Mouse (Mus musculus) G1E-ER4 (cell line): ENCODE results near the gene Sdk2. TPM values are rescaled to one million over a fixed set of nuclear protein-coding genes. Genes with fewer than 3 reads are reported as not detected.

Source experiments
- GATA1 ChIP-seq: IDR thresholded peaks from one replicate; pipeline ENCODE4 v1.8.0; 2012; ENCODE audit warnings: low read length, inconsistent platforms
- polyA plus RNA-seq: library from polyadenylated mRNA; stranded (reverse); fragments of >175 nt; gene quantifications from 2 replicates; pipeline ENCODE4 v1.2.3, GENCODE M21; 2012

Gene Sdk2
- polyA plus RNA-seq, 1 experiment = 0.01 TPM

DNA sequence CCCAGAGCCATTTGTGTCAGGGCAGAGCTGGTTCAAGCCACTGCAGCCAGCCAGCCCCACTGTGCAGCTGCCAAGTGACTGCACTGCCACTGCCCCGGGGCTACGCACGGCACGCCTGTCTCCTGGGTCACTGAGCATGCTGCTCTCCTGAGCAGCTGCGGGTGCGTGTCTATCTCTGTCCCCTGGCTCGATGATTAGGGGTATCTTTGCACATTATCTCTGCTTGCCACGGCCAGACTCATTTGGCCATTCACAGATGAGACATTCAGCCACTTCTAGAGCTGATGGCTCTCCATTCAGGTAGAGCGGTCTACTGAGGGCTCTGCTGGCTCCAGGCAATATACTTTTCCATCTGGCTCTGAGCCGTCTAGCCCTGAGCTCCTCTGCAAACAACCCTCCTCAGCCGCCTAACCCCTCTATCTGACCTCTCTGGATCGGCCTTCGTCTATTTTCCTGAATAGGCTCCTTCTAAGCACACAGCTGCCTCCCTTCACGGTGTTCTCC lies 49.9 kb downstream of the Sdk2 start:
- no peak for TF ChIP-seq GATA1

DNA sequence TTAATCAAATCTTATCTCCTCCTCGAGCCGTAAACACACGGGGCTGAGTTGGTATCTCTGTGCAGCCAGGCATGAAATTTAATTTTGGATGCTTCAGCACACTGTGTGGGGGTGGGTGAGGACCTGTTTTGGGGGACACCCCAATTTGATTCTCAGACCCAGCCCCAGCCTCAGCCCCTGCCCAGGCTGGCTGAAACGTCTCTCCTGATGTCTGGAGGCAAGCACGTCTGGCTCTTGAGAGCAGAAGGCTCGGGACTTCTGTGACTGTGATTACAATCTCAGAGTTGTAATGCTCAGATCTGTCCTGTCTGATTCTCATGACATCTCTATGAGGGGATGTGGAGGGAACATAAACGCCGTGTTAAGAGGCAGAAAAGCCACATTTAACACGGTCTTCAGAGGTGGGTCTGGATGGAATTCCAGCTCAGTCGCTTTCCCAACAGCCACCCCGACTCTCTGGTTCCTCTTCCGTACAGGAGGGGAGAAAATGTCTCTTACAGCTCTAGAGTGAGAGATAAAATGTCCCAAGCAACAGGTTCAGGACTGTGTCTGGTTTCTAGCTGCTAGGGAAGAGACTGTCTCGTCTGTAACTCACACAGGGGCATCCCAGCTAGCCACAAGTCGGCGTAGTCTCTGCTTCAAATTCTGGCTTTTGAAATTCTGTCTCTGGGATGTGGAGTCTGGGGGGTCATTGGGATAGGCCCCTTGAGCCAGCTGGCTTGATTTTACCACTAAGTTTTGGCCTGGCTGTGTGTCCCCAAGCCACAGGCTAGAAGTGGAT lies 50.5 kb downstream of the Sdk2 start:
- TF ChIP-seq GATA1 = no peak

DNA sequence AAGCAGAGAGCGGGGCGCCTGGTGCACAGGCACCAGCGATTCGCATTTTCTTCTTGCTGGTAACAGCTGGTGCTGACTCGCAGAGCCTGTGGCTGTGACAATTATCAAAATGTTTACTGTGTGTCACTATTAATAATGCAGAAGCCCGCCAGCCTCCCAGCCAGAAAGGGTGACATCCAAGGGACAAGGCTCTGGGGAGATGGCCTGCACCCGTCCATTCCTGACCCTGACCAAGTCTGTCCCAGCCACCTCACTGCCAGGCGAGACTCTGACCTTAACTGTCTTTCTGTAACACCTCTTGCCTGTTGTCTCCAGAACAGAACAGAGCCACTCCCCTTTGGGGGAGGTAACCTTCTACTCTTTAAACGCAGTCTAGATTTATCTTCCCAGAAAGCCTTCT lies 55.3 kb downstream of the Sdk2 start:
- TF ChIP-seq GATA1 = no peak

DNA sequence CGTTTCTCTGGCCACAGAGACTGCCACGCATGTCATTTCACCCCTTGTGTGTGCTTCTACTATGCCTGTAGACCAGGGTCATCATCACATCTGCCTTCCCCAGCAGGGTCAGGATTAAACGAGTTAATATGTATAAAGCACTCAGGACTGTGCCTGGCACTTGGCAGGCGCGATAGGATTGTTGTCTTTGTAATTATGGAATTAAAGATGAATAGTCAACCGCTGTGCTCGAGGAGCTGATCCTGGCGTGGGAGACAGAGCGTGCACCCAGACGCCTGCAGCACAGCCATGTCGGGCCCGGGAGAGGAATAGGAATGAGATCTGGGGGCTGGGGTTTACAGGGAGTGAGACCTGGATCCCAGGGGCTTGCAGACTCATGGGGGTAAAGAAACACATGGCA lies 61.0 kb downstream of the Sdk2 start:
- no peak for TF ChIP-seq GATA1

DNA sequence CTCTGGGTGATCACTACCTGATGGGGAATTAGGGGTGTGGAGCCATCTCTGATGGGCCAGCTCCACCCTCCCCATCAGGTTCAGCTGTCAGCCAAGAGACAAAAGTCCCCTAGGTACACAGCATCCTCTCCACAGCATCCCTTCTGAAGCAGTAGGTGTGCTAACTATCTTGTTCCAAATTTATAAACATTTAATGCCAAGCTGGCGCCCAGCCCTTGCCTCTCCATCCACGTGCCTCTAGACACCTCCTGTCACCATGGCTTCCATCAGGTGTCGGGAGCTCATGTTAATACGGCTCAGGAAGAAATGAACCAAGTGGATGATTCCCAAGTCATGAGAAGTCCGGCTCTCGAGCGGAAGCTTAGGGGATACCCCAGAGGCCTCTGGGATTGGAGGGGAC lies 62.2 kb downstream of the Sdk2 start:
- TF ChIP-seq GATA1 = no peak

DNA sequence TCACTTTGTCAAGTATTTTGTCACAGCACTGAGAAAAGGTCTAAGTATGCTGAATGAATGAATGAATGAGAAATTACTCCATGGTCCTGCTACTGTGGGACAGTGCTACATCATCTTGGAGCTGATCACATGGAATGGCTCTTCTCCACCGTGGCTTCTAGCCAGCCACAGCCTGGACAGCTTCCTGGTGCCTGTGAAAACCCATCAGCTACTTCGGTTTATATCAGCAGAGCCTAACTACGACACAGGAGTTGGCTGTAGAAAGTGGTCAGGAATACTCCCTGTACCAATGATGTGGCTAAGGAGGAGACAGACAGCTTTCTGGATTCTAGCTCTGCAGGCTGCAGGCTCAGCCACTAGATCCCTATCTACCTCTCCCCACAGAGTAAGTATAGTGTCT lies 63.7 kb downstream of the Sdk2 start:
- no peak for TF ChIP-seq GATA1

DNA sequence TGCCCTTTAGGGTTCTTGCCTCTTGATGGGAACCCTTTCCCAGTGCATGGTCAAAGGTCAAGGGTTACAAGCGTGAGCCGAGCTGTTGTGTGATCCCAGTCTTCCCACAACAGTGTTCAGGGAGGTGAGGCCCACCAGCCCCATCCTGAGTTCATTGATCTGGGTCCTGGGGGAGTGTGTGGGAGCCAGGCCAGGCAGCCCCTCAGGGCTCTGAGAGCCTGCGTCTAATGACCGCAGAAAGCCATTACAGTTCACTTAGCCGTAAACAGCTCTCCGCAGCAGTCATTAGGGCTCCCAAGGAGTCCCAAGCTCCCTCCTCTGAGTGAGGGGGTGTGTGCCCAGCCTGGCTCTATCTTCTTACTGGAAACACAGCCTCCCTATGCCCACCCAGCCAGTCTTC lies 66.8 kb downstream of the Sdk2 start:
- TF ChIP-seq GATA1 = no peak

DNA sequence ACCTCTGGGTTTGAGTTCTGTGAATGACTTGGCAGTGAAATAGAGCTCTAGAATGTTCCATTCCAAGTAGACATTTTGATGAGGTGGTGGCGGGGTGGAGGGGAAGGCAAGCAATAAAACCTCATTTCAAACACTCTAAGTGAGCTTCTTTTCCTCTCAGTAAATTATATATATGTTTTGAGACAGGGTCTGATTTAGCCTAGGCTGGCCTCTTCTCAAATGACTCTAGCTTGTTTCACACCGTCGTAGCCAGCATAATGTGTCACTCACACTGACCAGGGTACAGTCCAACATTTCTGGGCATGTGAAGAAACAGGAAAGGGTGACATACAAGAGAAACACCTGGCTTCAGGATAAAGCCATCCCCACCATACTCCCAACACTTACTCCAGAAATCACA lies 68.1 kb downstream of the Sdk2 start:
- TF ChIP-seq GATA1 = no peak

DNA sequence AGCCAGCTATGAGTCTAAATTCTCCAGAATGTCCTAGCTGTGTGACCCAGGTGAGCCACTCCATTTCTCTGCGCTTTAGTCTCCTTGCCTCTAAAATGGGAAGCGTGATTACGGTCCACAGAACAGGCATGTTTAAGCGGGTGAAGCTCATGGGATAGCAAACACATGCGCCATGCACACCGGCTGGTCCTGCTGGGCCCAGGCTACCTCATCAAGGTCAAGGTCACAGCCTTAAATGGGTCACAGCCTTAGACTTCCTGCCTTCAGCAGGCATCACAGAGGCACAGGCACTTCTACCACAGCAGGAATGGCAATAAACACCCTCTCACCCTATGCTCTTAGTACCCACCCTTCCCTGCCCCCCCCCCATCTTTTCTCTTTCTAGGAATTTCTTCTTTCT lies 72.9 kb downstream of the Sdk2 start:
- TF ChIP-seq GATA1 = no peak

DNA sequence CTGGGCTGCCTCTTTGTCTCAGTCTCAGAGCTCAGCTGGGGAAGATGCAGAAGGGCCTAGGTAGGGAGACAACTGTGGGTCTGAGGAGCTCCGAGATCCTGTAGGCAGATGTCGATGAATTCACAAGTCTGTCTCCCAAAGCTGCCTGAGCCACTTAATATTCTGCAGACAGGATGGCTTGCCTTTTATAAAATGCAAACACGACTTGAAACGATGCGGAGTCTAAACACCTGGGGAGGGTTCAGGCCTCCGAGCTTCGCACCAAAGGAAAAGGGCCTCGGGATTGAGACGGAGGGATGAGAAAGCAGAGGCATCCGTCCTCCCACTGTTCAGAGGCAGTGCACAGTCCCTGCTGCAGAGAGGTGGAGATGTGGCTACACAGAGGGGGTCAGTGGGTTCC lies 74.0 kb downstream of the Sdk2 start:
- TF ChIP-seq GATA1 = no peak

DNA sequence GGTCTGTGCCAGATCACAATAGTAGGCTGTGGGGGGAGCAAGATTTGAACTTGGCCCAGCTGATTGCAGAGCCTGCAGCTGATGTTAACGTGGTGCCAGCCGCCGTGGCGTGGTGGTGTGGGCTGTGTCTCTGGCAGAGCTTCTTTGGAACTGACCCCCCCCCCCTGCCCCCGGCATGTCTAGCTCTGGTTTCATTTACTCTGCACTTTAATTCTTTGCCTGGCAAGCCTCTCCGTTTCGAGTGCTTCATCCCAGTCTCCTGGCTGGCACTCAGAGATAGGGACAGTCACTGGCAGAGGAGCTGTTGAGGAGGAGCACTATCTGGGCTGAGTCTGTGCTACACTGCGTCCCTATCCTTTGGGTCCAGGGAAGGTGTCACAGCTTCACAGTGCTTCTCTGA lies 75.0 kb downstream of the Sdk2 start:
- no peak for TF ChIP-seq GATA1

DNA sequence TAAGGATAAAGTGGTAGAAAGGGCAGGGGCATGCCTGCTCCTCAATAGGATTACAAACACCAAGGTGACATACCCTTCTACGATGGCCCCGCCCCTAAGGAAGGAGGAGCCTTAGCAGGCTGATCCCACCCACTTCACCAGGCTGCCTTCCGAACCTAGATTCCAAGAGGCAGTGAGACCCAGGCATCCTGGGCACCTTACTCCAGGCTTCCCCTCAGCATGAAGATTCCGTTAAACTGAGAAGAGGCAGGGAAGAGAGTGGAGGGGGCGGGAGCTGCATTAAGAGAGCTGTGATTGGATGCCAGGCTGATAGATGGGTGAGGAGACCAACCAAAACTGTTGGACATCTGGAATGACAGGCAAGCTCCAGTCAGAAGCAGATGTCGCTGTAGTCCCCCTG lies 76.4 kb downstream of the Sdk2 start:
- TF ChIP-seq GATA1 = no peak

DNA sequence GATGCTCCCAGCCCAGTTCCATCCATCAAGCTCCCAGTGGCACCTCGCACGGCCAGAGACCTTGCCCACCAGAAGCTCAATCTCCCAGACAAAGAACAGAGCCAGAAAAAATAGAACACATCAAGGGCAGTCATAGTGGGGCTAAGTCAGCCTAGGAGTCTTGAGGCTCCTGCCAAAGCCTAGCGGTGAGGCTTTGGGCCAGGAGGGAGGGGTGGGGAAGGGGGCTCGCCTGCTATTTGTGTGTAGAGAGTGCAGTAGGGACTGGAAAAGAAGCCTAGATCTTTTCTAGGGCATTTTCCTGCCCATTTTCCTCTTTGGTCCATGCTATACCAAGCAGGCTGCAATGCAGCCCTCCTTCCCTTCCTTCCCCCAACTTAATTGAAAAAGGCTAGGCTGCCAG lies 76.8 kb downstream of the Sdk2 start:
- no peak for TF ChIP-seq GATA1

DNA sequence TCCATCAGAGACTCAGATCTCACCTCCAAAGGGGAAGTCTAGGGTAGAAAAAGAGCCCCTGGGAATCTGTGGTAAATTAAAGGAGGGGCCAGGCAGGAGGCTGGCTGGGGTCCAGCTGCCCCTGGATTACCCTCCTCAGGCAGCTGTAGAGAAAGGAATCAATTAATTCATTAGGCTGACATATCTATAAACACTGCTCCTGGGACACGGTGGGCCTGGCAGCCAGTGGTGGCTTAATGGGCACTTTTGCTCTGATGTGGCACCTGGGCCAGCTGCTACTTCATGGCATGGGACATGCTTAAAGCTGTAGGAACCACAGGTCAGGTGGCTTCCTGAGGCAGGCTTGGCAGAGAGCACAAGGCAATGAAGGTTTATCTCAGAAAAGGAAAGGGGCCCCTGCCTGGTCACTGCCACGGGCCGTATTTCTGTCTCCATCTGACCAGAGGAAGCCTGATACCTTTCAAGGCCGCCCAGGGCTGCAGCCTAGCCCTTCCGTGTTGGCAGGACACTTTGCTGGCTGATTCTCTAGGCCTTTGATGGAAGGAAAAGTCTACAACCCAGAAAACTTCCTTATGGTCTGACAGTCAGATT lies 80.9 kb downstream of the Sdk2 start:
- TF ChIP-seq GATA1 = no peak

DNA sequence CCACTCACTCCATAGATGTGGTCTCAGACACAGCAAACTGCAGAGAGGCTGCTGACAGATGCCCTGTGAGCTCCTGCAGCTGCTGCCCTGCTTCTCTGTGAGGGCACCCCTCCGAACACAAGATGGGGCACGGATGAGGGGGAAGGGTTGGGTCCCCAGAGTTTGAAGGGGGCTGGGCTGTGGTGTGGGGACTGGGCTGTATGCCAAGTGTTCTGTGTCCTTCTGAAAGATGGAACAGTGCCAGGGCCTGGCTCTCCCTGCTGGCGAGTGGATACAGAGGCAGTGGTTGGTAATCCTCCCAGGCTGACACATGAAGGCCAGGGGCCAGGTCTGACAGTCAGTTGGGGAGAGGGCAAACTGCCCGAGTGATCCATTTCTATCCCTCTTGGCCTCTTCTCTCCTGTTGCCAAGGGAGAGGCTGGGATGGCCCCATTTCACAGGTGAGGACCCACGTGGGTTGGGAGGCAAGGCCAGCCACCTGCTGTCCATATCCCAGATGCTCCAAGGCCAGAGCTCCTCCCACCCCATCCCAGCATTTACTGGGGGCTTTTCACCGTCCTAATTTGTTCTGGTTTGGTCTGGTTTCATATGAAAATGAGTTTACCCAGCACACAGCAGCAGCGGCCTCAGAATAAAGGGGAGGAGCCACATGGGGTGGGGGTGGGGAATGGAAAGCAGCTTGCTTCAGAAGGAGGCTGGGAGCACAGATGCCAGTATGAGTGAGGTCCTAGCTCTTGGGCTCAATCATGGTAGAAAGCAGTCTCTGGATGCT lies 84.9 kb downstream of the Sdk2 start:
- TF ChIP-seq GATA1 = no peak

DNA sequence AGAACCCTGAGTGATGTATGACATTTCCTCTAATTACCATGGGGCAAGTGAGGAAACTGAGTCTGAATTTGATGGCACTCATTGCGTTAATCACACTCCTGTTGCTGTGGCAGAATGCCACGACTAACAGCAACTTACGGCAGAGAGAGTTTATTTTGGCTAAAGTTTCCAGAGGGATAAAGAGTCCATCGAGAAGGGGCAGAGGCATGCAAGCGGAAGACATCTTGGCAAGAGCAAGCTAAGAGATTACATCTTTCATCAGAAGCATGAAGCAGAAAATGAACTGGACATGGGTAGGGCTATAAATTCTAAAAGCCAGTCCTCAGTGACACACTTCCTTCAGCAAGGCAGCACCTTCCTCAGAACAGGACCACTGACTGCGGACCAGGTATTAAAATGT lies 85.8 kb downstream of the Sdk2 start:
- TF ChIP-seq GATA1 = no peak
